23 mouse cellular contexts compared by ENCODE assay signal in the genomic region with DNA sequence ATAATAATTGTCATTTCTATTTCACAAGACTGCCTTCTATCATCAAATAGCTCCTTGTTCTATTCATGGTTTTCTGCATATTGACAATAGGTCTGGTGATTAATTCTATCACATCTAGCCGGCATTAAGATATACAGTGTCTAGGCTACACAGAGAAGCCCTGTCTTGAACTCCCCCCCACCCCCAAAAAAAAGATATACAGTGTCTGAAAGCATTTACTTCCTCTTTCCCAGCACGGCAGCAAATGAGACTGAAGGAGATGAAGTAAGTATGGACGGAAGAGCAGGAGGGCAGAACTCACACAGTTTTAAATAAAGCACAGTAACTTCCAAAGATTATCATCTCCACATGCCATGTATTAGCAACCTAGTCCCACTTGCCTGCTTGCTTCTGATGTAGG.
DNase-seq lines count a peak whose midpoint lies in the region; ATAC-seq and TF ChIP-seq lines count a peak whose summit lies in the region.
"Had no signal": no experiment of that assay in that cellular context is flagged by ENCODE, and none has a peak within 500 bp of the region (broad histone marks: within the 10 kb centered on the region; RNA-seq: fewer than 3 reads in every experiment).

No protein-coding gene starts in this region.

- TF ChIP-seq CTCF in MEL (IDR thresholded peaks at IDR 0.05 in 2 of 3, conservative IDR thresholded peaks at IDR 0.05 in 1 of 3; ENCODE audit: control insufficient read depth in 1 of 3, insufficient read depth in 1 of 3, low read depth in 2 of 3, low read length in 3 of 3, poor library complexity in 1 of 3, severe bottlenecking in 1 of 3) = no peak

- no peaks in the 10 kb centered on the region for H3K36me3 ChIP-seq in liver, embryonic 11.5 days (ENCODE audit: control insufficient read depth, insufficient read depth, low read length)
- no peaks in the 10 kb centered on the region for H3K36me3 ChIP-seq in liver, embryonic 12.5 days
- H3K36me3 ChIP-seq in MEL (ENCODE audit: control insufficient read depth in 1 of 2, insufficient read depth in 2 of 2, low read length in 2 of 2) = no peaks in the 10 kb centered on the region; a peak in 1 of 4 replicates
- no peaks in the 10 kb centered on the region for H3K36me3 ChIP-seq in splenic B cell, adult 2 months (ENCODE audit: control insufficient read depth, insufficient read depth, low read length, poor library complexity, severe bottlenecking)
- peaks cover 34% of the 10 kb centered on the region for H3K36me3 ChIP-seq in midbrain, embryonic 10.5 days
- H3K36me3 ChIP-seq: embryonic facial prominence, embryonic 12.5 days; limb, embryonic 15.5 days; stomach, embryonic 15.5 days had no signal

- H3K4me2 ChIP-seq in liver, embryonic 11.5 days = no peak overlapping the region
- H3K4me2 ChIP-seq in liver, embryonic 12.5 days = no peak overlapping the region
- H3K4me2 ChIP-seq: embryonic facial prominence, embryonic 12.5 days; limb, embryonic 15.5 days; midbrain, embryonic 11.5 days; stomach, embryonic 15.5 days had no signal

- H3K9me3 ChIP-seq in liver, embryonic 11.5 days (ENCODE audit: control insufficient read depth, low read length) = no peaks in the 10 kb centered on the region
- H3K9me3 ChIP-seq in liver, embryonic 12.5 days (replicated peaks) = no peaks in the 10 kb centered on the region
- no peaks in the 10 kb centered on the region for H3K9me3 ChIP-seq in MEL (replicated peaks; ENCODE audit: insufficient read depth, low read length)
- H3K9me3 ChIP-seq in midbrain, embryonic 10.5 days (replicated peaks) = peaks cover 9% of the 10 kb centered on the region; the same call in 1 of the 2 replicates
- H3K9me3 ChIP-seq: embryonic facial prominence, embryonic 12.5 days; limb, embryonic 15.5 days; stomach, embryonic 15.5 days had no signal

- 34% methylated on average over 3 of the region's 3 CpGs for WGBS in liver, embryonic 11.5 days
- 33% methylated on average over 3 of the region's 3 CpGs for WGBS in liver, embryonic 12.5 days (ENCODE audit: insufficient replicate concordance)
- 88% methylated on average over 3 of the region's 3 CpGs for WGBS in midbrain, embryonic 10.5 days

- H3K79me2 ChIP-seq in MEL (ENCODE audit: control insufficient read depth, insufficient read depth, low read length, poor library complexity) = no peaks in the 10 kb centered on the region

- no peak overlapping the region for H3K9ac ChIP-seq in liver, embryonic 11.5 days (ENCODE audit: low read depth, low read length)
- no peak overlapping the region for H3K9ac ChIP-seq in liver, embryonic 12.5 days
- H3K9ac ChIP-seq in MEL (ENCODE audit: control insufficient read depth, low read depth, low read length, poor library complexity, severe bottlenecking) = peak overlapping the region; percentile 48
- H3K9ac ChIP-seq: embryonic facial prominence, embryonic 12.5 days; limb, embryonic 15.5 days; liver, postnatal 0 days; stomach, embryonic 15.5 days had no signal

- DNase-seq in liver, embryonic 11.5 days (ENCODE audit: low spot score) = no peak
- DNase-seq in MEL (ENCODE audit: low read depth, low spot score) = peak; percentile 88
- peak; percentile 57 for DNase-seq in splenic B cell, adult 2 months (ENCODE audit: low read depth, low spot score)
- no peak for DNase-seq in heart, postnatal 4 days
- no peak for DNase-seq in midbrain, embryonic 10.5 days (ENCODE audit: low spot score)
- DNase-seq: adrenal gland, postnatal 36 days; cerebellum, adult 8-10 months; heart, adult 11 months; heart, postnatal 36 days; kidney, adult 8-10 months; kidney, postnatal 14 days; layer of hippocampus, postnatal 36 days; liver, postnatal 0 days; lung, postnatal 10 days; right cerebral cortex, postnatal 25 days; thymus, adult 18-20 months had no signal

- no peak for TF ChIP-seq POLR2A in MEL (IDR thresholded peaks at IDR 0.05; ENCODE audit: control insufficient read depth in 1 of 2, insufficient read depth in 1 of 2, low read depth in 1 of 2, low read length in 2 of 2, poor library complexity in 1 of 2)

- TF ChIP-seq EP300 in MEL (IDR thresholded peaks at IDR 0.05; ENCODE audit: low read depth in 1 of 2, low read length in 2 of 2) = no peak

- ATAC-seq in liver, embryonic 11.5 days (replicated peaks; ENCODE audit: low FRiP score) = 0 out of 2 replicates have a peak, but pooled peaks have one; percentile 12
- ATAC-seq in liver, embryonic 12.5 days = no peak
- peak; percentile 96 for ATAC-seq in granulocyte monocyte progenitor cell, adult 5-6 weeks (replicated peaks; ENCODE audit: poor library complexity, severe bottlenecking)
- ATAC-seq: liver, postnatal 0 days had no signal

- H3K27me3 ChIP-seq in liver, embryonic 11.5 days (replicated peaks; ENCODE audit: control insufficient read depth, insufficient read depth, low read length) = no peaks in the 10 kb centered on the region
- no peaks in the 10 kb centered on the region for H3K27me3 ChIP-seq in liver, embryonic 12.5 days (replicated peaks)
- H3K27me3 ChIP-seq in MEL (ENCODE audit: control insufficient read depth in 1 of 2, insufficient read depth in 2 of 2, low read length in 2 of 2) = no peaks in the 10 kb centered on the region
- no peaks in the 10 kb centered on the region for H3K27me3 ChIP-seq in splenic B cell, adult 2 months (ENCODE audit: control insufficient read depth, insufficient read depth, low read length, poor library complexity, severe bottlenecking)
- H3K27me3 ChIP-seq in midbrain, embryonic 10.5 days (ENCODE audit: low read depth, poor library complexity, severe bottlenecking) = no peaks in the 10 kb centered on the region
- H3K27me3 ChIP-seq: embryonic facial prominence, embryonic 12.5 days; limb, embryonic 15.5 days; stomach, embryonic 15.5 days had no signal

- H3K27ac ChIP-seq in liver, embryonic 11.5 days (ENCODE audit: low read depth, low read length) = no peak overlapping the region
- no peak overlapping the region for H3K27ac ChIP-seq in liver, embryonic 12.5 days
- H3K27ac ChIP-seq in MEL (ENCODE audit: control insufficient read depth, low read depth, low read length) = peak overlapping the region; percentile 69
- no peak overlapping the region for H3K27ac ChIP-seq in midbrain, embryonic 10.5 days (replicated peaks)
- H3K27ac ChIP-seq: embryonic facial prominence, embryonic 12.5 days; layer of hippocampus, adult 2 months; limb, embryonic 15.5 days; stomach, embryonic 15.5 days had no signal

- H3K4me1 ChIP-seq in liver, embryonic 11.5 days (replicated peaks; ENCODE audit: control insufficient read depth, insufficient read depth, low read length) = no peaks in the 10 kb centered on the region
- H3K4me1 ChIP-seq in liver, embryonic 12.5 days = no peaks in the 10 kb centered on the region; the same call in 1 of the 2 replicates
- H3K4me1 ChIP-seq in MEL (ENCODE audit: control insufficient read depth in 1 of 2, insufficient read depth in 2 of 2, low read length in 2 of 2) = peaks cover 0 to 2% of the 10 kb centered on the region in 2 experiments; a peak in 2 of 4 replicates
- no peaks in the 10 kb centered on the region; the same call in 1 of the 2 replicates for H3K4me1 ChIP-seq in midbrain, embryonic 10.5 days
- H3K4me1 ChIP-seq: embryonic facial prominence, embryonic 12.5 days; limb, embryonic 15.5 days; stomach, embryonic 15.5 days had no signal

- no peak for TF ChIP-seq RAD21 in MEL (IDR thresholded peaks at IDR 0.05; ENCODE audit: low read depth, low read length)

- no peak overlapping the region for H3K4me3 ChIP-seq in liver, embryonic 11.5 days (ENCODE audit: low read depth, low read length)
- H3K4me3 ChIP-seq in liver, embryonic 12.5 days = no peak overlapping the region
- H3K4me3 ChIP-seq in MEL (ENCODE audit: control insufficient read depth in 1 of 2, insufficient read depth in 1 of 2, low read depth in 2 of 2, low read length in 2 of 2) = peak overlapping the region in 1 of 2 experiments; percentile 15; a peak in 2 of 4 replicates
- no peak overlapping the region for H3K4me3 ChIP-seq in midbrain, embryonic 10.5 days
- H3K4me3 ChIP-seq: embryonic facial prominence, embryonic 12.5 days; layer of hippocampus, adult 2 months; limb, embryonic 15.5 days; stomach, embryonic 15.5 days had no signal

TF ChIP-seq in MEL, 35 proteins besides CTCF, POLR2A, EP300 and RAD21:
- no peak for TF ChIP-seq MAX (IDR thresholded peaks at IDR 0.05; ENCODE audit: low read length)
- TF ChIP-seq ZKSCAN1 (IDR thresholded peaks at IDR 0.05; ENCODE audit: low read depth, low read length) = no peak
- TF ChIP-seq MEF2A (IDR thresholded peaks at IDR 0.05; ENCODE audit: extremely low read depth, insufficient replicate concordance, low read depth, low read length, poor library complexity, severe bottlenecking) = no peak
- no peak for TF ChIP-seq HCFC1 (IDR thresholded peaks at IDR 0.05; ENCODE audit: low read depth, low read length)
- TF ChIP-seq BHLHE40 (IDR thresholded peaks at IDR 0.05; ENCODE audit: borderline replicate concordance, low read depth, low read length) = no peak
- TF ChIP-seq ZC3H11A (IDR thresholded peaks at IDR 0.05; ENCODE audit: low read depth, low read length) = no peak
- peak; percentile 28; the same call in 1 of the 2 replicates for TF ChIP-seq GATA1 (IDR thresholded peaks at IDR 0.05; ENCODE audit: low read depth, low read length)
- TF ChIP-seq ZNF384 (IDR thresholded peaks at IDR 0.05; ENCODE audit: low read depth, low read length) = peak; percentile 56; the same call in 1 of the 2 replicates
- no peak for TF ChIP-seq UBTF (IDR thresholded peaks at IDR 0.05; ENCODE audit: borderline replicate concordance, insufficient read depth, low read depth, low read length)
TF ChIP-seq in MEL: peak in this region for 2.

Comparison
In these comparisons a context has a peak if more than half of its experiments do, and no peak if none do; other contexts are left out.
1. DNase-seq: peak in MEL (single experiment) and splenic B cell, adult 2 months (single experiment); none in liver, embryonic 11.5 days (single experiment), heart, postnatal 4 days (single experiment) and midbrain, embryonic 10.5 days (single experiment).